Mouse (Mus musculus) embryo, embryonic 11.5 days (tissue): ENCODE measurements around the gene Prodh2.
"Not testable (repeated sequence)": the region's sequence is repeated elsewhere in the genome, so short reads cannot be mapped to it uniquely, and the experiment has no call there.

Source experiments
- DNase-seq: peaks from one replicate; pipeline ENCODE4 v3.0.0-alpha.2; 2012; ENCODE audit warnings: low read depth, low spot score

Gene Prodh2

DNA sequence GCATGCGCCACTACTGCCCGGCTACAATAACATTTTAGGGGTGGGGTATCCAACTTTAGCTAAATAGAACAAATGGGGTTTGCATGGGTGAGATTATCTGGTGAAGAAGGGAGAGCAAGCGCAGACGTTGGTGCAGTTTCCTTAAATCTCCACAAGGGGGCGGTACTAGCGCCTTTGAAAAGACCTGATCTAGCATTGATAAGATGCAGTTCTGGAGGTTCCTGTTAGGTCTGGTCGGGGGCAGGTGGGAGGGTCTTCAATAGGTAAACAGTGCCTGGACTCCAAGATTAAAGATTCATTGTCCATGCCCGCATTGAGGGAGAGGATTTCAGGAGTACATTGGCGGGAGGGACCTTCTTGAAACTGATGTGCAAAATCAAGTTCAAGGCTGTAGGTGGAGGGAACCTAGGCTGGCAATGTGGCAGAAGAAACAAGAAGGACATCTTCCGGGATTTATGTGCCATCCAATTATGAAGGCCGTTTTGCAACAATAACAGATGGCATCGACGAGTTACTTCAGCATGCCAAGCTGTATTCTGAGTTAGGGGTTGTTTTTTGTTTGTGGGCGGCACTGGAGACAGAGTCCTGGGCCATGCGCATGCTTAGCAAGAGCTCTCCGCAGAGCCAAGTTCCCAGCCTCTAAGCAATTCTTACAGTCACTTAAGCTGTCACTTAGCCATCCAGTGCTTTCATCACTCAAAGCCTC lies 3.0 kb upstream of the Prodh2 start:
- DNase-seq, result peak; percentile 29

DNA sequence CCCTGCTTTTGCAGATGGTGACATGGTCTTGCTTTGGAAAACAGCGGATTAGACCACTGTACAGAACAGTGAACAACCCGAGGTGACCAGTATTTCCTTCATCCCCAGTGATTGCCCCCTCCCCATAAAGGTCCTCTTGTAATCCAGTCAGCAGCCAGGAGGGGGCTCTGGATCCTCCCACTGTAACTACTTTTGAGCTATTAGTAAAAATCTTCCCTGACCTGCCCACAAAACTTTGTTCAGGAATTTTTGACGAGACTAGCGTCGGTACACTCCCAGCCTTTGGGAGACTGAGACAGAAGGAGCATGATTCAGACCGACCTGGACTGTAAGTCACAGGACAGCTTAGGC lies 2.5 kb upstream of the Prodh2 start:
- no peak for DNase-seq

DNA sequence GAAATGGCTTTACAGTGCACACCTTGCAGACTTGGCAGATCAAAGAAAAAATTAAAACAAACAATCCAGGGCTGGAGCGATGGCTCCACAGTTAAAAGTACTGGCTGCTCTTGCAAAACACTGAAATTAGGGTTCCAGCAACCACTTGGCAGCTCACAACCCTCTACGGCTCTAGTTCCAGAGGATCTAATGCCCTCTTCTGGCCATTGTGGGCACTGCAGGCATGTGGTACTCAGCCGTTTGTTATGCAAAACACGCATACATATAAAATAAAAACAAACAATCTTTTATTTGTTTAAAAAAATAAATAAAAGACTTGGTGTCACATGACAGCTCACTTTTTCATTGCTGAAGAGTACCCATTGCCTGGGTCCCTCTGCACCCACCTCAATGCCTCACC lies 657 bp upstream of the Prodh2 start:
- DNase-seq, result peak; percentile 53

DNA sequence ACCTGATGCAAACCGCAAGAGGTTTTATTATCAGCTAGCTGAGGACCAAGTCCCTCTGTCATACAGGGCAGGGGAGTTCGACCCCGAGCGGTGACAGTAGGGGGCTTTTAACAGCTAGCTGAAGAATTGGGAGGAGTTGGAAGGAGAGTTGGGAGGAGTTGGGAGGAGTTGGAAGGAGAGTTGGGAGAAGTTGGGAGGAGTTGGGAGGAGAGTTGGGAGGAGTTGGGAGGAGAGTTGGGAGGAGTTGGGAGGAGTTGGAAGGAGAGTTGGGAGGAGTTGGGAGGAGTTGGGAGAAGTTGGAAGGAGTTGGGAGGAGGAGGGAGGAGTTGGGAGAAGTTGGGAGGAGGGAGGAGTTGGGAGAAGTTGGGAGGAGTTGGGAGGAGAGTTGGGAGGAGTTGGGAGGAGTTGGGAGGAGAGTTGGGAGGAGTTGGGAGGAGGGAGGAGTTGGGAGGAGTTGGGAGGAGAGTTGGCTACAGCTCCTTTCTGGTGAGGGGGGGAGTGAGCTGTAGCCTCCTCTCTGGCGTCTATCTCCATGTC lies 2.2 kb downstream of the Prodh2 start:
- DNase-seq, result not testable (repeated sequence)

DNA sequence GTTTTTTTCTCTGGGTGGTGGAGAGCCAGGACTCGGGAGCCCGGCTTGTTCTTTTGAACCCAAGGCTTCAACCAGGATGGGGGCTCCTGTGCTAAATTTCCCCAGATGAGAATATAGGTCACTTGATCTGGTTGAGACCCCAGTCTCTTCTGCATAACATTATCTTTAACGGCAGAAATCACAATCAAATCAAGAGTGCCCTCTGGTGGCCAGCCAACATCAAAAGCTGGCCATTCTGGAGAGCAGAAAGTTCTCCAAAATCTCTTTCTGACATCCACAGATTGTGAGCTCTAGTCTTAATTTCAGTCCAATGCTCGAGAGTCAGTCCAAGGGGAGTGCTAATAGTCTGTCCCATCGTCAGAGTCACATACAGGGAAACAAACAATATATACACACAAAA lies 7.7 kb downstream of the Prodh2 start:
- not testable (repeated sequence) for DNase-seq

DNA sequence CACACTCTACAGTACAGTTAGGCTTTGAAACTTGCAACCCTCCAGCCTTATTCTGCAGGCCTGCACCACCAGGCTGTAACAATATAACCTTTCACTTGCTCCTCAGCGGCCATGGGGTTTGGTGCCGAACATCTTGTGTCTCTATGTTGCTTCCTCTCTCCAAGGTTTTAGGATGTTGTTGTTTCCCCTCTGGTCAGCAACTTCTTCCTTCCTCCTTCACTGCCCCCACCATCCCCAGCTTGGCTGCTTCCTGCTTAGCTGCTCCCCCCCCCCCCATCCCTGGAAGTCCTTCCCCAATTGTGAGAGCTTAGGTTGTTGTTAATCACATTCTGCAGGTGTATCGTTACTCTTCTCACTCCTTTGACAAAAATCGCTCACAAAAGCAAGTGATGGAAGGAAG lies 14.6 kb downstream of the Prodh2 start:
- DNase-seq, result no peak

DNA sequence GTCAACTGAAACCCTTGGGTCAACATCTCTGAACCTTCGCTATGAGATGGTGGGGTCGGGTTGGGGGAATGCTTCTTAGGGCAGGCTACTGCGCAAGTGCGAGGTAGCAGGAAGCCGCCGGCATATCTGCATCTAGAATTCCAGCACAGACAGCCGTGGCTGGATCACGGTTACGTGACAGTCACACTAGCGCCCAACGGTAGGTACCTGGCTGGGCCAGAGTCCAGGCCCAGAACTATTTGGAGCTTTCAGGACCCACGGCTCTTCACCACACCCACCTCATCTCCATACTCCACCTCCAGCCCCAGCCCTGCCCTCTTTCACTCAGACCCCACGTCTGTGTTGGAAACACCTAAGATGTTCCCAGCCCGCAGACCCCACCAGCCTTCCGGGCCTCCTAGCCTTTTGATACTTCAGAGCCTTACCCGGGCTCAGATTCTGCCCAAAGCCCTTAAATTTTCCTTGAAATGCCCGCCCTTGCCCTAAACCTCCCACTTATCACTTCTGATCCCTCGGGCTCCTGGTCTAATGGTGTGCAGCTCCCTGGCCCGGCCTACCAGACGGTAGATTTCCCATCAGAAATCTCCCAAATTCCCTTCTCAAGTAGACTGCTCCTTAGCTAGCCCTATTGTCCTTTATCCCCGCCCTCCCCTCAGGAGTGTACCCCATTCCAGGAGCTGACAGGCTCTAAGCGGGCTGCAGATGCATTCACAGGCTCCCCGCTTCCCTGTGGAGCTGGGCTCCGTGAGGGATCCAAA lies 21.8 kb downstream of the Prodh2 start:
- no peak for DNase-seq

DNA sequence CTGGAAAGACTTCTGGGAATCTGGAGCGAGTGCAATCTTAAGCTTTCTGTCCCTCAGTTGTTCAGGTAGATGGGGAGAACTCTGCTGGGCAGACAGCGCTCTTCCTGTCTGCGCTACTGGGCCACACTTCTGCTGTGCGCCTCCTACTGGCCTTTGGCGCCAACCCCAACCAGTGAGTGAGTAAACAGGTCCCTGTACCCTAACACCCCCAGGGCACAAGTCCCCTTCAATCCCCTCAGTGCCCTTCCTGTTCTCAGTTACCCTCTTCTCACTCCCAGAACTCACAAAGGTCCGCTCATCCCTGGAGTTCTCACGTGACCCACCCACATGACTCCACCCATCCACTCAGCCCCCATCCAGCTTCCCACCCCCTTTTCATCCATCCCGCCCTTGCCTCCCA lies 24.9 kb downstream of the Prodh2 start:
- DNase-seq, result no peak

DNA sequence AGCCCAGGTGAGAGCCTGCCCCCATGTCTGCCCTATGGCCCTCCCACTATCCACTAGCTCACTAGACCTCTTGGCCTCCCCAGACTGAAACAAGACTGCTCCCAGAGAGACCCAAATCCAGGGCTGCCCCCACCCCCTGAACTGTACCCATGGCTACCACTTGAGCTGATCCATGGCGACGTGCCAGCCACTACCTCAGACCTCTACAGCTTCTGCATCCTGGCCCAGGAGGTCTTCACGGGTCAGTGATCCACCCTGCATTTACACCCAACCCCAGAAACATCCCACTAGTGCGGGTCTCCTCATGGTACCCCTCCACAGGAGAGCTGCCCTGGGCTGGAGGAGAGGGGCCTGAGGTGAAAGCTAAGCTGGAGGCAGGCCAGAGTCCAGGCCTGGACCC lies 27.0 kb downstream of the Prodh2 start:
- DNase-seq, result no peak

DNA sequence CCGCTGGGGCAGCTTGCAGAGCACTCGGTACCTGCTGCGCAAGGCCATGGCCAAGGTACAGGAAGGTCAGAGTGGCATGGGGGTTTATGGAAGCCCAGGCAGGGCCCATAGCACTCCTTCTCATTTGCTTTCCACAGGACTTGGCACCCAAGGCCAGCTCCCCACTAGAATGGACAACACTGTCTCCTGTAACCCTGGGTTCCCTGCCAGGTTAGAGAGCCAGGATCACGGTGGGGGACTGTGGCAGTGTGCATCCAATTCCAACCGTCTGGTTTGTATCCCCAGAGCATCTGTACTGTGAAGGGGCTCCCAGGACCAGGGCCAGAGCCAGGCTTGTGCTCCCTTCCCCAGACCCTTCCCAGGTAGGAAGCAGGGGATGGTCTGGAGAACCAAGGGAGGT lies 27.4 kb downstream of the Prodh2 start:
- no peak for DNase-seq

DNA sequence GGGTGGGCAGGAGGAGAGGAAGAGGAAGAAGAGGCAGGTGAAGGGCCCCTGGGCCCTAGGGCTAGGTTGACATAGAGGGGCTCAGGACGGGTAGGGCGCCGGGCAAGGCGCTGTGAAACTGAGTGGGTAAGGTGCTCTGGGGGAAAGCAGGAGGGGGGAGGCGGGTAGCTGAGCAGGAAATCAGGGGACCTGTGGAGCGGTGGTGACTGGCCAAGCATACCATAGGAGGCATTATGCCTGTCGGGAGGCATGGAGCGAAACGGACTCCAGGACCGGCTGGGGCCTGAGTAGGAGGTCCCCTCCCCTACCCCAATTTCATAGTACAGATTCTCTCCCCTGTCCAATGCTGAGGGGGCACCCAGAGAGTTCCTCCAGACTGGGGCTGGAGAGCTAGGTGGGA lies 29.4 kb downstream of the Prodh2 start:
- DNase-seq, result no peak

DNA sequence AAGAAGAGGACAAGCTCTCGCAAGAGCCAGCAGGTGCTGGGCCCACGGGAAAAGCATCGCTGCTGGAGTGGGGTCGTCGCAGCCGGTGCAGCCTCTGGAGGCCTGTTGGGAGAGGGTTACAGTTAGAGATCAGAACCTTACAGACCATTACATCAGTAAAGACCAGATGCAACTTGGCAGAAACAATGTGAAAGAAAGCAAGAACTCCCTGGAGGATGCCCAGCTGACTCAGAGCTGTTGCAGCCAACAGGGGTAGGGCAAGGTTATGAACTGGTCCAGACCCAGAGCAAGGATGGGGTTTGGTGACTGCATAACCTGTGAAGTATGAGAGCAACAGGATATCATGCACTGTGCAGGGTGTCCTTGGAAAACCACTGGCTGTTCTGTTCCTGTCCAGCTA lies 31.1 kb downstream of the Prodh2 start:
- DNase-seq, result no peak

DNA sequence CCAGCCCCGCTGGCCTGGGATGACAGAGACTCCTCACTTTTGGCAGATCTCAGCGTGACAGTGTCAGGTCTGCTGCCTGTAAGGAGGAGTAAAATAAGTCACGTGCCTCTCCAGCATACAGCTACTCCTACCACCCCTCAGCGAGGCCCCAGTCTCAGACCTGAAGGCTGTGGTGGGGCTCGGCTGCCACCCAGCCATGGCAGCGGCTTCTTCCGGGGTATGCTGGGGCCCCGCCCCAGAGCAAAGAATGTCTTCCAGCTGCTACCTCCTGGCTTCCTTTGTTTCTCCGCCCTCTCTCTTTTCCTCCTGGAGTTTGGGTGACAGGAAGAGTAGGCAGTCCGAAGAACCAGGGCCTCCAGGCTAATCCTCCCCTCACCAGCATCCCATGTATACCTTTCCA lies 32.5 kb downstream of the Prodh2 start:
- no peak for DNase-seq

DNA sequence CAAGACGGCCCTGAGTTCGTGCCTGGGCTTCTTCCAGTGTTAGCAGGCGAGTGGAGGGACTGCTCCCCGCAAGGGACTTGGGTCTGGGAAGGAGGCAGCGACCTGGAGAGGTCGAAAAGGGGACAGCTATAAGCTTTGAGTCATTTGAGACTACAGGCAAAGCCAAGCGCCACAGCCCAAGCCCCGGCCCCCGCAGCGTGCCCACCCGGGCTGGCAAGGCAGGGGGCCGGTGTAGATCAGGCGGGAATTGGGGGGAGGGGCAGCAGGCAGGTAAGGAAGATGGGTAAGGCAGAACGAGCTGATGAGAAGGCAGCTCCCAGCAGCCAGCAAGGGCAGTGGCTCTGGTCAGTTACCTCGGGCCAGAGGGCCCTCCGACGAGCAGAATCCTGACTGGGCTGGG lies 33.0 kb downstream of the Prodh2 start:
- DNase-seq, result no peak

DNA sequence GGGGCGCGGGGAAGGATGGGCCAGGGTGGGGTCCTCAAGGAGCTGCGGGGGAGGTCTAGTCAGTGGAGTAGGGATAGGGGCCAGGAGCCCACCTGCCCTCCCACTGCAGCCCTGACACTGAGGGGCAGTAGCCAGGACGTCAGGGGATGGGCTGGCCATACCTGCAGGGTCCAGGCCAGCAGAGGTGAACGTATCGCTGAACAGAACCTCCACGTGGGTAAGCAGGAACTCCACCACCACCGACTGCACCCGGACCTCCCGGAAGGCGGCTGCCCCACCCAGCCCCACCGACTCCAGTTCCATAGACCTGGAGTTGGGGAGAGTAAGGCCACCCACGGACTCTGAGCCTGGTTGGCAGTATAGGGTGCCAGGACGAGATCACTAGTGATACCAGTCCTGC lies 33.6 kb downstream of the Prodh2 start:
- no peak for DNase-seq

DNA sequence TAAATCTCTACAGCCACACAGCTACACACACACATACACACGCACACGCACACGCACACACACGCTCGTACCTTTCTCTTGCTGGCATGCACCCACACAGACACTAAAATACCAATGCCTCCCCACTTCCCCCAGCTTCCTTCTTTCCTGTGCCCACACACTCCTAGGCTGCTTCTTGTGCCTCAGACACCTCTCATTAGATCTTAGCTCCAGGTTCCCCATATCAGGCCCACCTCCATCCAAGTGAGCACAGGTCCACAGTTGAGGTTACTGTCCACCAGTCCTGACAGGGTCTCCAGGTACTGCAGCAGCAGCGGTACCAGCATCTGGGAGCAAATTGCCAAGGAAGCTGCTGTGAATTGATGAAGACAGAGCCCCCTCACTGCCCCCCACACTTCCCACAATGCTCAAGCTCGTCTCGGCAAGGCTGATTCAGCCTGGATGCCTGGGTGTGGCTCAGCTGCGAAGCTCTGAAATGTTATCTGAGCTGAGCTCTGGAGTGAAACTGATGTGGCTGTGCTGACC lies 37.9 kb downstream of the Prodh2 start:
- DNase-seq, result no peak

DNA sequence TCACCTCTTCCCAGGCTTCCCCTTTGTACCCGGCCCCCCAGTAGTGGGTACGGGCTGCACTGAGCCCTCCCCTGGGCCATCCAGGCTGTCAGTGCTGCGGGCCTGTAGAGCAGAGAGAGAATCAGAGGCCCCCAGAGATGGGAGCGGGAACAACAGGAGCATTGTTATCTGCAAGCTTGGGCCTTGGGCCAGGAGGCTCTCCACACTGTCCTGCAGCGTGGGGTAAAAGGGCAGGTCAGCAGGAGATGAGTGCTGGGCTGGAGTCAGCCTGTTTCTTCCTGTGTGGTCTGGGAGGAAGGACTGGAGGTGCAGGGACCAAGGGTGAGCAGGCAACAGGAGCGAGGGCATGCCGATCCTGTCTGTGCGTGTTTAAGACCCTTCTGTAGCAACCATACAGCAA lies 39.5 kb downstream of the Prodh2 start:
- DNase-seq, result no peak

DNA sequence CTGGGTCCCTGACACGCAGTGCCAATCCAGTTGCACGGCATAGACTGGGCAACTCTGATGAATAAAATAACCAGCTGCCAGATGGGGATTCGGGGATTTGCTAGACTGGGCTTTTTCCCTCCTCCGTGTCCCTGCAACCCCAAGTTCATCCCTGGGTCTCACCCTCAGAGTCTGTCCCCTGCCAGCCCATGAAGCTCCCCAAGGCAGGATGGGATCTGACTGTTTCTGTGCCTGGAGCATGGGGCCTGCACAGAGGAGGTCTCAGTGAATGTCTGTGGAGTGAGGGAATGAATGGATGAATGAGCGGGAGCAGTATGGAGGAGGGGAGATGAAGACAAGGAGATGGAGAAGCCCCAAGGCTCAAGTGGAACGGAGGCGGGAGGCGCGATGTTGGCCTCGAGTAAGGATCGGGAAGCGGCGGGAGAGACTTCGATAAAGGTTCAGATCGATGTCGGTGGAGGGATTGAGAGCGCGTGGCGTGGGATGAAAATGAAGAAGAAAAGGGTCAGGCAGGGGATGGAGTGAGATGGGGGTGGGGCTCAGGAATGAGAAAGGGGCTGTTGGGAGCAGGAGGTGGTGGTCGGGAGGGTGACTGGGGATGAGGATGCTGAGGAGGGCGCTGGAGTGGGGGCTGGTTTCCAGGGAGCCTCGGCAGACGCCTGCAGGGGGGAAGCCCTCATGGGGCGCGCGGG lies 40.7 kb downstream of the Prodh2 start:
- no peak for DNase-seq

DNA sequence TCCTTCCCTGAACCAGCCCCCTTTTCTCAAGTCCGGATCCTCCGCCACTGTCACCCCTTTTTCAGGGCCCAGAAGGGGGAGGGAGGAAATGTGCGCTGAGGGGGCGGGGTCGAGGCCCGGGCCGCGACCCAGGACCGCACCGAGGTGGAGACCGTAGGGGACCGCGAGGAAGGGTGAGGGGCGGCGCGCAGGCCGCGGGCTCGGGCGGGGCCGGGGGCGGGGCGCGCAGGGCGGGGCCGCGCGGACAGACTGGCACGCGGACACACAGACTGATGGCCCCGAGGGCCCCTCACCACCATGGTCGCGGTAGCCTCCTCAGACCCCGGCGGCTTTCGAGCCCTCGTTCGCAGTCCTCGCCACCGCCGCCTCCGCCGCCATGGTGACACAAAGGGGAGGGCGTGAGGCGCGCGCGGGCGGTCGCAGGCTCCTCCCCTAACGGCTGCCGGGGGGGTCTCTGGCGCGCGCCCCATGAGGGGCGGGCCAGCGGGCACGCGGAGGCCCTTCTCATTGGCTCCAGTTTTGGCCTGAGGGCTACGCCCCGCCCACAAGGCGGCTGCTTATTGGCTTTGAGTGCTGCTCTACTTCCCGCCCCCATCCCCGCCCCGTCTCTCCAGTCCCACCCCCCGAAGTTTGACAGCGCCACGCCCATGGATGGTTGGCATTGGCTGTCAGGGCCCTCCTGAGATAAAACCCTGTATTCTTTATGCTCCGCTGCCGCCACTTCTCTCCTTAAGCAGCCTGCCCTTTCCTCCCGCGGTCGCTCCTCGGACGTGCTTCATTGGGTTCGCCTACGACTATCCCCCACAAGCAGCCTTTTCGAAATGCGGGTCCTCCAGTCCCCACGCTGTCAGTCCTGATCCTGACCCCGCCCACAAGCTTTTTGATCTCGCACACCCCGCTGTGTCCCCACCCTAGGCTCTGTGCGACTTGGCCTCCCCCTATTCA lies 41.5 kb downstream of the Prodh2 start, which contains the start of gene Arhgap33:
Gene Arhgap33, minus strand, starts transcription at position 428 of the 945 bp plus-strand sequence.
- peak; percentile 99 for DNase-seq

DNA sequence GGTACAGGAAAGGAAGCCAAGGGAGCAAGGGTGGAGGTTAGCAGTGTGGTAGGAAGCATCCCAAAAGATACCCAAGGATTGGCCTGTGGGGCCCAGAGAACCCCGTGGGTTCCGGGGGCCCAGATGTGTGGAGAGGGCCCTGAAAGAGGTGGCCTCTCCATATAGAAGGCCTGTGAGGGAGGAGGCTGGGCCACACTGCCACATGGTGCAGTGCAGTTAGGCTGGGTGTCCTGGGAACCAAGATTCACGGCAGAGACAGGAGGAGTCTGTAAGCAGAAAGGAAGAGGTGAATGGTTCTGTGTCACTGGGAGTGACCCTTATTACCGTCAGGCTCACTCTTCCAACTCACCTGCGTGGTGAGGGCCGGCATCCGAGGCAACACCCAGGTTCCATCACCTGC lies 47.1 kb downstream of the Prodh2 start:
- no peak for DNase-seq

DNA sequence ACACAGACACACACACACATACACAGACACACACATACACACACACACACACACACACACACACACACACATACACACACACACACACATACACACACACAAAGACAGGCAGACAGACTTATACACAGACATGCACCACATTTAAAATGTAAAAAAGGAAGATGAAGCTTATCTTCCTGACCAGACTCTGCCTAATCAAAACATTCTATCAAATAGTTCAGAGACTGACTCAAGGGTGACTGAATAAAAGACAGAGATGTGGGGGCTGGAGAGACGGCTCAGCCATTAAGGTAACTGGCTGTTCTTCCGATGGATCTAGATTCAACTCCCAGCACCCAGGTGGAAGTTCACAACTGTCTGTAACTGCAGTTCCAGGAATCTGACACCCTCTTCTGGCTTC lies 50.9 kb downstream of the Prodh2 start:
- no peak for DNase-seq
